Mouse (Mus musculus): ENCODE measurements around the gene Neurl4. TPM values are rescaled to one million over a fixed set of nuclear protein-coding genes. Genes with fewer than 3 reads are reported as not detected.
A peak's percentile ranks its signal among the peaks of the same experiment; 100 is the strongest.

Neurl4 gene
- polyA plus RNA-seq, 1 experiment: not detected

DNA sequence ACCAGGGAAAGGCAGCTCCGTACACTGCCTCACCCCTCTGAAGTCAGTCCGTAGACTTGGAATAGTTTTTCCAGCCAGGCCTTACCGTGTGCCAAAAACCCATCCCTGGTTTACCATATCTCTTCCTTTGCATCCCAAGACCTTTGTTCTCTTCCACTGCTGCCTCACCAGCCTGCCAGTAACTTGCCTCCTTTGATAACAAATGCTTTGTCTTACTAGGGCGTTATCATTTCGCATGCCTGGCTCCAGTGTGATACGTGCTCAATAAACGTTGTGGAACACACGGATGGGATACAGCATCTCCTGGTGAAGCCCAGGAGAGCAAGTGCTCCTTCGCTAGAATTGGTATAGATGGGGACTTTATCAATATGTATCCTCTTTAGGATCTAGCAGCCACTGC is 33.5 kb upstream of the Neurl4 start:
- no peak overlapping the region for H3K4me3 ChIP-seq (ENCODE audit: insufficient read depth, low read depth, low read length)
- WGBS: 72% methylated on average over 9 of the region's 9 CpGs
- no peak overlapping the region for H3K27ac ChIP-seq (ENCODE audit: insufficient read depth, low read depth, low read length)
- no peaks in the 10 kb centered on the region for H3K4me1 ChIP-seq (ENCODE audit: control insufficient read depth, insufficient read depth, low read length)
- TF ChIP-seq CTCF (IDR thresholded peaks at IDR 0.05; ENCODE audit: insufficient read depth, low read depth, low read length) (no peak), POLR2A (IDR thresholded peaks at IDR 0.05; ENCODE audit: insufficient read depth, low read depth, low read length) (no peak)

DNA sequence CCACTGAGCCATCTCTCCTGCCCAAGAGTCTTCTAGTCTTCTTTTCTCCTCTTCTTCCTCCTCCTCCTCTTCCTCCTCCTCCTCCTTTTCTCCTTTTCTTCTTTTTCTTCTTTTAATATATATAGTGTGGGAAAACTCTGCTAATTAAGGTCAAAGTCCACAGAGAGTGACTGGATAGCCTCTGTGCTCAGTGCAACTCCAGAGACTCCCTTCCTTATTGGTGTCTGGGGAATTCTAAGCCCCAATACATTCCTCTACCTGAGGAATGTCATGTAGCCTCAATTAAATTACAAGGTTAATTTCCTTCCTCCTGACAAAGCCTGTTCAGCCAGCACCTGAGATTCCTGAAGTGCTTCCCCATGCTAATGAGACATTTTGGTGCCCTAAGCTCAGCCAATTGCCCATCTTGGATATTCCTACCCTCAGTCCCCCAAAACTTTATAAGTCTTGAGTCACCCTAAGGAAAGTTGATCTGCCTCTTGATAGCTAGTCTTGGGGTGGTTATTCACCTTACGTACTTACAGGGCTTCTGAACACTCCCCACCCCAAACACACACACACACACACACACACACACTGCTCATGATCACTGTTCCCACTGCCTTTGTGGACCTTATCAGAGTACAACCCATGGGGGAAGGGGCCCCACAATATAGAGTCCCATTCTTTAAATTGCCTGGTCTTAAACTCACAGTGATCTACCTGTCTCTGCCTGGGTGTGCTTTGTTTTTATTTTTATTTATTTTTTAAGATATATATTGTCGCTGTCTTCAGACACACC is 30.4 kb upstream of the Neurl4 start:
- TF ChIP-seq CTCF (IDR thresholded peaks at IDR 0.05; ENCODE audit: insufficient read depth, low read depth, low read length): no peak
- TF ChIP-seq POLR2A (IDR thresholded peaks at IDR 0.05; ENCODE audit: insufficient read depth, low read depth, low read length): no peak
- Histone ChIP-seq H3K4me3 (ENCODE audit: insufficient read depth, low read depth, low read length) (no peak overlapping the region), H3K4me1 (ENCODE audit: control insufficient read depth, insufficient read depth, low read length) (no peaks in the 10 kb centered on the region), H3K27ac (ENCODE audit: insufficient read depth, low read depth, low read length) (no peak overlapping the region)
- 95% methylated on average over 2 of the region's 2 CpGs for WGBS

DNA sequence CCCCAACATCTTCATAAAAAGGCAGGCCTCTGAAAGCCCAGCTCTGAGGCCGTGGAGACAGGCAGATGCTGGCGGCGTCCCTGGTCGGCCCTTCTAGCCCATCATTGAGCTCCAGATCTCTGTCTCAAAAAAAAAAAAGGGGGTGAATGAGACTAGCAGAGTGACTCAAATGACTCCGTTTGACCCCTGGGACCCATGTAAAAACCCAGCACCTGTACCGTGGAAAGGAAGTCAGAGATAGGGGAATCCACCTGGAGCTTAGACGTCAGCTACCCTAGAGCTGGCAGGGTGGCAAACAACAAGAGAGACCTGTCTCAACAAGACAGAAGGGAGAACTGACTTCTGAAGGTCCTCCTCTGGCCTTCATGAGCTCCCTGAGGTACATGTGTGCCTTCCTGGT is 29.1 kb upstream of the Neurl4 start:
- H3K4me1 ChIP-seq (ENCODE audit: control insufficient read depth, insufficient read depth, low read length): peaks cover 2% of the 10 kb centered on the region; the same call in 1 of the 2 replicates
- 91% methylated on average over 7 of the region's 7 CpGs for WGBS
- TF ChIP-seq CTCF (IDR thresholded peaks at IDR 0.05; ENCODE audit: insufficient read depth, low read depth, low read length) (no peak), POLR2A (IDR thresholded peaks at IDR 0.05; ENCODE audit: insufficient read depth, low read depth, low read length) (no peak)
- H3K27ac ChIP-seq (ENCODE audit: insufficient read depth, low read depth, low read length): no peak overlapping the region
- H3K4me3 ChIP-seq (ENCODE audit: insufficient read depth, low read depth, low read length): no peak overlapping the region

DNA sequence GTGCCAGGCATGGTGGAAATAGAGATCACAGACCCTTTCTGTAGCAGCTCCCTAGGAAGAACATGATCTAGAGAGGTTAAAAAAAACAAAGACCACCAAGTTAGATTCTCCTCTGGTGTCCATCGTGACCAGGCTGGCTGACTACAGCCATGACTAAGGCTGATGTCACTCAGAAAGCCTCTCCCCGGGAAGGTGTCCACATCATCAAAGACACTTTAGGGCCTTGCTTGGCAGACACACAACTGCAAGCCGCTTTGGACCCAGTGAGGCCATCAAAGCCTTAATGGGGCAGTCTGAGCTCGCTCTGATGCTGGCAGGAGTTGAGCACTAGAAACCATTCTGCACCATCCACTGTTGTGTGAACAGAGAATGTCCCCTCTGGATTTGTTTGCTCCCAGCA is 28.4 kb upstream of the Neurl4 start:
- H3K4me3 ChIP-seq (ENCODE audit: insufficient read depth, low read depth, low read length): no peak overlapping the region
- peaks cover 5% of the 10 kb centered on the region; the same call in 1 of the 2 replicates for H3K4me1 ChIP-seq (ENCODE audit: control insufficient read depth, insufficient read depth, low read length)
- H3K27ac ChIP-seq (ENCODE audit: insufficient read depth, low read depth, low read length): no peak overlapping the region
- WGBS: 66% methylated on average over 4 of the region's 4 CpGs
- TF ChIP-seq CTCF (IDR thresholded peaks at IDR 0.05; ENCODE audit: insufficient read depth, low read depth, low read length) (no peak), POLR2A (IDR thresholded peaks at IDR 0.05; ENCODE audit: insufficient read depth, low read depth, low read length) (no peak)

DNA sequence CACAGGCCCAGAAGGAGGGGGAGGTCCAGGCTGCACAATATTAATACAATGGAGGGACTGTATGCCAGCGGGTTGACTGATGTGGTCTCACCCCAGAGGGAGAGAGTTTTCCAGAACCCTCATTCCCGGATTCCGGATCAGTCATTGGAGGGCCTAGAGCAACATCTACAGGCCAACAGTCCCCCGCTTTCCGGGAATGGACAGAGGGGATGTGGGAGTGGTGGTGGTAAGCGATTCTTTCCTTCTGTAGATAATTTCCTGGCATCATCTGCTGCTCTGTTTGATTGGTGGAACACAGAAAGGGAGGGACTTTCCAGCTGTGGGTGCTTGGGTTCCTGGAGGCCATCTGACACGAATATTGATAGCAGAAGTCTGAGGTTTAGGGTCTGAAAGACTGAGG is 24.7 kb upstream of the Neurl4 start:
- Histone ChIP-seq H3K4me3 (ENCODE audit: insufficient read depth, low read depth, low read length) (no peak overlapping the region), H3K4me1 (ENCODE audit: control insufficient read depth, insufficient read depth, low read length) (peaks cover 18% of the 10 kb centered on the region), H3K27ac (ENCODE audit: insufficient read depth, low read depth, low read length) (no peak overlapping the region)
- 58% methylated on average over 7 of the region's 7 CpGs for WGBS
- TF ChIP-seq CTCF (IDR thresholded peaks at IDR 0.05; ENCODE audit: insufficient read depth, low read depth, low read length): no peak
- TF ChIP-seq POLR2A (IDR thresholded peaks at IDR 0.05; ENCODE audit: insufficient read depth, low read depth, low read length): no peak

DNA sequence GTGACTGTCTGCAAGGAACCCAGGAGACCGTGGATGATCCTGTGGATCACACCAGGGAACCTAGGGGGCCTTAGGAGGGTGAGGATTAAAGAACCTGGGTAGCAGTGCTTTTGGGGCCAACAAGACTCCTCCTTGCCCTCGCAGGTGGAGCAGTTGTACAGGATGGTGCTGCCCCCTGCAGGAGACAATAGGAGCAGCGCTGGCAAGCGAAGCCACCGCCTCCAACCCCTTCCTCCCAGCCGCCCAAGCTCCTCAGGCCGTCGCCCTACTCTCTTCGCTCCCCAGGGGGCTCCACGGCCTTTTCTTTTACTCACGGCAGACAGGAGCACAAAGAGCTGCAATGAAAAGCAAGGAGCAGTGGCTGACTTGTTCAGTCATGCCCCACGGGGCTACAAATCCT is 24.0 kb upstream of the Neurl4 start:
- WGBS: 1% methylated on average over 12 of the region's 12 CpGs

DNA sequence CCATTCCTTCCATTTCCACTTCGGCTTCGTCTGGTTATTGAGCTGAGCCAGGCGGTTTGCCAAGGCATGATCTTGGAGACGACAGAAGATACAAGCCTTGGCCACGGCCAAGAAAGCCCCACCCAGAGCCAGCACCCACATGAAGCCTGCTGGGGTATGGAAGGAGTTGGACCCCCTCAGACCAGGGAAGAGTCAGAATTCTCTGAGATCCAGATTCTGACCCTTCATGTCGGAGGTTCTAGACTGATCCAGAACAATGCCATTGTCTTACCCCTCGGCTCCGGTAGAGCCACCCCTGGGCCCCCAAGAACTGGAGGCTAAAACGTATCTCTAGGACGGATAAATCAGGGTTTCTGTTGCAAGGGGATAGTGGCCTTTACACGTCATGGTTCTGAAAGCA is 23.0 kb upstream of the Neurl4 start, which contains the start of gene Tmem95:
Tmem95 (minus strand) TSS at position 141 of the 400 bp plus-strand sequence.
- peaks cover 22% of the 10 kb centered on the region for H3K4me1 ChIP-seq (ENCODE audit: control insufficient read depth, insufficient read depth, low read length)
- H3K27ac ChIP-seq (ENCODE audit: insufficient read depth, low read depth, low read length): no peak within 1 kb of the TSS
- WGBS: 80% methylated on average over 11 of the region's 11 CpGs
- TF ChIP-seq POLR2A (IDR thresholded peaks at IDR 0.05; ENCODE audit: insufficient read depth, low read depth, low read length): no peak
- TF ChIP-seq CTCF (IDR thresholded peaks at IDR 0.05; ENCODE audit: insufficient read depth, low read depth, low read length): no peak
- H3K4me3 ChIP-seq (ENCODE audit: insufficient read depth, low read depth, low read length): no peak within 1 kb of the TSS

More for the DNA sequence above, 24.0 kb upstream of the Neurl4 start:
- Histone ChIP-seq H3K27ac (ENCODE audit: insufficient read depth, low read depth, low read length) (no peak overlapping the region), H3K4me3 (ENCODE audit: insufficient read depth, low read depth, low read length) (no peak overlapping the region), H3K4me1 (ENCODE audit: control insufficient read depth, insufficient read depth, low read length) (peaks cover 22% of the 10 kb centered on the region)
- no peak for TF ChIP-seq POLR2A (IDR thresholded peaks at IDR 0.05; ENCODE audit: insufficient read depth, low read depth, low read length)
- peak; percentile 76 for TF ChIP-seq CTCF (IDR thresholded peaks at IDR 0.05; ENCODE audit: insufficient read depth, low read depth, low read length)

DNA sequence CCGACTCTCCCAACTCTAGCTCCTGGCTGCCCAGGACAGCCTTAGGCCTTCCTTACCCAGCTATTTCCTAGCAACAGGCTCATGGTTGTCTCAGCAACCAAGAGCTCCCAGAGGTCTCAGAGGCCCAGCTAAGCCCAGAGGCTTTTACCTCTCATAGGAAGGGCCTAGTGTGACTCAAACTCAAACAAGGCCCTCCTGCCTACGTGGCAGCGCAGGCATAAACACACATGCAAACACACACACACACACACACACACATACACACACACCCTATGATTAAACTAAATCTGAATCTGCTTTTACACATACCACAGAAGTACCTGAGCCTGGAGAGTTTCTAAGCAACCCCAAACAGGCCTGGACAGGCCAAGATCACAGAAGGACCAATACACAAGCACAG is 22.5 kb upstream of the Neurl4 start:
- no peak overlapping the region for H3K4me3 ChIP-seq (ENCODE audit: insufficient read depth, low read depth, low read length)
- H3K27ac ChIP-seq (ENCODE audit: insufficient read depth, low read depth, low read length): no peak overlapping the region
- TF ChIP-seq POLR2A (IDR thresholded peaks at IDR 0.05; ENCODE audit: insufficient read depth, low read depth, low read length) (no peak), CTCF (IDR thresholded peaks at IDR 0.05; ENCODE audit: insufficient read depth, low read depth, low read length) (no peak)
- WGBS: 65% methylated on average over 3 of the region's 3 CpGs
- H3K4me1 ChIP-seq (ENCODE audit: control insufficient read depth, insufficient read depth, low read length): peaks cover 22% of the 10 kb centered on the region

DNA sequence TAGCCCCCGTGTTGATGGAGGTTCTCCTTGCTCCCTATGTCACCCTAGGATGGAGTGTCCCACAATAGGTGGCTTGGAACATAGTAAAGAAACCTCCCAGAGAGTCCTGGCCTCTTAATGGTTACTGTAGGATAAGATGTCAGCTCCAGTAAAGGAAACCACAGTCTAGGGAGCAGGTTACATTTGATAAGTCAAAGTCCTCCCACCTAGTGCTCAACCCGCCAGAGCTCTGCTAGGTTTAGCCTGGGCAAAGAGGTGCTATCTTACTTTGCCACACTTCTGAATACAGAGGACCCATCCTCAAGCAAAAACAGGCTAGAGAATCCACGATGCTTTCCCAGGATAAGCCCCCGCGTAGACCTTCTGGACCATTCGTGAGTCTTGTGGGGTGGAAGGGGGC is 21.9 kb upstream of the Neurl4 start:
- Histone ChIP-seq H3K4me1 (ENCODE audit: control insufficient read depth, insufficient read depth, low read length) (peaks cover 22% of the 10 kb centered on the region), H3K27ac (ENCODE audit: insufficient read depth, low read depth, low read length) (no peak overlapping the region), H3K4me3 (ENCODE audit: insufficient read depth, low read depth, low read length) (no peak overlapping the region)
- 93% methylated on average over 6 of the region's 6 CpGs for WGBS
- TF ChIP-seq CTCF (IDR thresholded peaks at IDR 0.05; ENCODE audit: insufficient read depth, low read depth, low read length) (no peak), POLR2A (IDR thresholded peaks at IDR 0.05; ENCODE audit: insufficient read depth, low read depth, low read length) (no peak)
